Mouse (Mus musculus) neural tube, embryonic 11.5 days (tissue): ENCODE data around the gene Plekhm3. TPM values are rescaled to one million over a fixed set of nuclear protein-coding genes. Genes with fewer than 3 reads are reported as not detected.

Experiments
- polyA plus RNA-seq: library from polyadenylated mRNA; unstranded; fragments of >200 nt; fragmentation: Nextera tagmentation; extraction: Ambion mirVana; gene quantifications from 2 replicates; pipeline ENCODE4 v1.2.1, GENCODE M21; 2014

The Plekhm3 gene
- polyA plus RNA-seq, 1 experiment from 2014 or later = 8.4 TPM

Other genes with a start within 250 kb of the Plekhm3 start
- gene Fzd5, start 219.1 kb downstream of the Plekhm3 start, polyA plus RNA-seq = 0.37 and 0.49 TPM in 2 replicates
- gene Akr1cl, start 75.9 kb upstream of the Plekhm3 start, polyA plus RNA-seq = 0.58 TPM in 1 of 2 replicates, not detected in the other
- not detected in 2 replicates for gene Cryge, start 94.3 kb upstream of the Plekhm3 start, polyA plus RNA-seq
- not detected in 2 replicates for gene Crygd, start 106.6 kb upstream of the Plekhm3 start, polyA plus RNA-seq
- not detected in 2 replicates for gene Crygc, start 116.9 kb upstream of the Plekhm3 start, polyA plus RNA-seq
- gene Crygb, start 125.5 kb upstream of the Plekhm3 start, polyA plus RNA-seq = not detected in 2 replicates
- gene Cryga, start 146.5 kb upstream of the Plekhm3 start, polyA plus RNA-seq = not detected in 2 replicates
- not detected in 2 replicates for gene Gm28845, start 162.7 kb upstream of the Plekhm3 start, polyA plus RNA-seq
- 0.18 TPM in 1 of 2 replicates, not detected in the other for gene D630023F18Rik, start 166.4 kb upstream of the Plekhm3 start, polyA plus RNA-seq
- 405 and 436 TPM in 2 replicates for gene Idh1, start 229.7 kb upstream of the Plekhm3 start, polyA plus RNA-seq
- gene Pikfyve, start 229.9 kb upstream of the Plekhm3 start, polyA plus RNA-seq = 20.6 TPM in 2 replicates